Mouse (Mus musculus) heart, adult 18-20 months (tissue): ENCODE data around the gene Doxl2. TPM values are rescaled to one million over a fixed set of nuclear protein-coding genes. Genes with fewer than 3 reads are reported as not detected.

Experiments
- DNase-seq, 2 experiments: peaks; one replicate each; pipeline ENCODE4 v3.0.0; 2021 to 2022; ENCODE audit warnings: mixed read lengths in 1 of 2
- total RNA-seq, 2 experiments: library from RNA; stranded (reverse); gene quantifications; 2 replicates each; pipeline ENCODE4 v1.2.3; 2021

Gene Doxl2
- total RNA-seq, 2 experiments from 2014 or later: not detected

DNA sequence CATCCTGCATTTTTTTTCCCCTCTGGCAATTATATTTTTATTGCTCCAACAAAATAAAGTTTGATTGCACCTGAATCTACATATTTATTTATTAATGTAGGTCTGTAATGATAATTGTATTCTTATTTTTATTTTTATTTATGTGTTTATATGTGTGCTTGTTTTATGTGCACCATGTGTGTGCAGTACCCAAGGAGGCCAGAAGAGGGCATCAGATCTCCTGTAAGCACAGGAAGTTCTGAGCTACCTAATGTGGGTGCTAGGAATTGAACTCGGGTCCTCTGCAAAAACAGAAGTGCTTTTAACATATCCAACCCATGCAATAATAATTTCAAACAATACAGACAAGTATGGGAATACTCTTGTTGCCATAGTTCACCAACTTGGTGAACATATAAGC is 34.9 kb downstream of the Doxl2 start:
- DNase-seq: no peak

DNA sequence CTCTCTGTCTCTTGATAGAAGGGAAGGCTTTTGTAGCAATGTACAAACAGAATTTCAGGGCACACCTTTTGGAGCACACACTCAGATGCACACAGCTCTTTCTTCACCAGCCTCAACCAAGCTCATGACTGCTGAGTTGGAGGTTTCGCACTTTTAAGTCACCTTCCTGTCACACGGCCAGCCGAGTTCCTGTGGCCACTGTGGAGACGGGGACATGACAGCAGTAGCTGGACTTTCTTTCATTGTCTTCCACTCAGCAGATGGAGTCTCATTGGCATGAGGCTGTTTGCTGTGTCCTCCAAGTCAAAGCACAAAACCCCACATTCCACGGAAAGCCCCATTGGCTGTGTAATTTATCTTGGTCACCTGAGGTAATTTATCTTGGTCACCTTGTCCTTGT is 36.4 kb downstream of the Doxl2 start:
- DNase-seq: no peak

DNA sequence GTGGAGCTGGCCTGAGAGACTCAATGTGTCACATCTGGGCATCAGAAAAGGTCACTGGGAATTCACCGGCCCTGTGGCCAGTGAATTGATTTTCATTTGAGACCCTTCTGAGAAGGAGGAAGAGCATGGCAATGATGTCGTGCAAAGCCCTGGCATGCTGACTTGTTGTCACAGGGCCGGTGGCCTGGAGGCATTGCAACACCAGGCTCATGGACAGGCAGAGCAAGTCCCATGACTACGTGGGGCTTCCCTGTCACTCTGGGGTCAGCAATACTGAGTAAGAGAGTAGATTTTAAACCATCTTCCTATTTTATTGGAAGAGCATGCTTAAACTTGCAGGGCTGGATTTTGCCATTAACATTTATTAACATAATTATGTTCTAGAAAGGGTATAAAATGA is 38.3 kb downstream of the Doxl2 start:
- no peak for DNase-seq

DNA sequence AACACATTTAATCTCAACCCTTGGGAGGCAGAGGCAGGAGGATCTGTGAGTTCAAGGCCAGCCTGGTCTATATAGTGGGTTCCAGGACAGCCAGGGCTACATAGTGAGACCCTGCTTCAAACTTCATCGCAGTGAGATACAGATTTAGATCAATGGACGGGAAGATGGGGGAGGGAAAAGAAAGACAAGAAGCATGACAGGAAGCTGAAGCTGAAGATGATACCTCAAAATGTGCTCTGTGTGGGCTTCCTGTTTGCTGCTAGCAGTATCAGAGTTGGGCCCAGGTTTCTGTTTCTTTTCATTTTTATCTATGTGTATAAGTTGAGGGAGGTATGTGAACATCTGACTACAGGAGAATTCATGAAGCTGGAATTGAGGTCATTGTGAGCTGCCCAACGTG is 38.7 kb downstream of the Doxl2 start:
- no peak for DNase-seq

DNA sequence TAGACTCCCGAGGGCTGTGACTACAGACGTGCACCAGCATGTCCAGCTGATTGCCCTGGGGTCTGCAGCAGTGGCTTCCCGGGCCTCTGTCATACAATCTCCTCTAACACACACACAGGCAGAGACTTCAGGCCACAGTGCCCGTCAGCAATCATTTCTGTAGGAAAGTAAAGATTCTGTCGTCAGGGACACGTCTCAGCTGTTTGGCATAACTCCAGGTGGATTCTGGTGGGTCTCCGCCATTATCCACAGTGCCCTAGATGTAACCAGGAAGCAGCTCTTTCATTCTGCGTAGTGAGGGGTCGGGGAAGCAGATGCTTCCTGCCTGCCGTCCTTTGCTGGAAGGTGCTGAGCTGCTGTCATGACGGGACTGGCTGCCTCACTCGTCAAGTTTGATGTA is 42.4 kb downstream of the Doxl2 start:
- no peak for DNase-seq

DNA sequence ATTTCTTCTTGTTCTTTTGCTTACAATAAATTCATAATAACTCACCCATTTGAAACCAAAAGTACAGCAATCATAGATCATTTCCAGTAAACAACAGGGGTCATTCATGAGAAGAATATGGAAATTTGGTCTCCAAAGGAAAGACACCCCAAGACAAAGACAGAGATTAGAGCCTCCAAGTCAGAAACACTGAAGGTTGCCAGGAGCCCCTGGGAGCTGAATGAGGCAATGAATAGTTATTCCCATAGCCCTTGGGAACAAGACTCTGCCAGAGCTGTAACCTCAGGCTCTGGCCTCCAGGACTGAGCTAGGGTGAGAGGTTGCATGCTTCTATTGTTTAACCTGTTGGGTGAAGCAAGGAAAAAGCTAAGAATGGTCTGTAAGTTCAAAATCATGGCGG is 44.6 kb downstream of the Doxl2 start:
- DNase-seq: no peak

DNA sequence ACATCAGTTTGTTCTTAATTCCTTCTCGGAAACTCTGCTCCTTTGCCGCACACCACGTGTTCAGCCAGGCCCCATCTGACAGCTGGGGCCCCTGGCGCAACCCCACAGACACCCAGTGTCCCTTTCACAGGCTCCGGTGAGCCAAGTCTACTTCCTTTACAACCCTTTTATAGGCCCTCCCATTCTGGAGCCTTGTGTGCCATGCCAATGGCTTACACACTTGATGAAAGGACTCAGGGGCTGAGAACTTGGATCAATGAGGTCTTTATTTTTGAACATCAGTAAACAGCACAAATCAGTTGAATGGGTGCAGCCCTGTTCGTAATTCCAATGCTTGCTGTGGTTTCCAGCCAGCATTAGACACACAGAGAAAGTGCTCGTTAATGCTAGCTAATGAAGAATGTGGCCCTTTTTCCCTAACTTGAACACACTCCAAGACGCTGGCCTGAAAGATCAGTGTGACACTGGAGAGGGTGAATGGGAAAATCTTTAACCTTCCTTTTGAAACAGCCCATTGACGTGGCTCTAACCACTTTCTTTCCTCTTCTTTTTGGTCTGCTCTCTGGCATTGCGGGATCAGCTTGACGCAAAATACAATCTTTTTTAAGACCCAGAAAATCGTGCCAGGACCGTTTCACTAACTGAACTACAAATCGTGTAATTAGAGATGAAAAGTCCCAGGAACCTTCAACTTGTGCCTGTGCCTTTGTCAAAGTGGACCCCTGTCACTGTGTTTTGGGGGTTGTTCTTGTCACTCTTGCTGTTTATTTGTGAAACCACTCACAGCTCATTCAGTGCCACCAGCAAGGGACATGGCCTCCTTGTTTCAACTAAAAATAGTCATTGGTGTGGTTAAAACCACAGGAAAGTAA is 46.6 kb downstream of the Doxl2 start:
- DNase-seq: no peak

DNA sequence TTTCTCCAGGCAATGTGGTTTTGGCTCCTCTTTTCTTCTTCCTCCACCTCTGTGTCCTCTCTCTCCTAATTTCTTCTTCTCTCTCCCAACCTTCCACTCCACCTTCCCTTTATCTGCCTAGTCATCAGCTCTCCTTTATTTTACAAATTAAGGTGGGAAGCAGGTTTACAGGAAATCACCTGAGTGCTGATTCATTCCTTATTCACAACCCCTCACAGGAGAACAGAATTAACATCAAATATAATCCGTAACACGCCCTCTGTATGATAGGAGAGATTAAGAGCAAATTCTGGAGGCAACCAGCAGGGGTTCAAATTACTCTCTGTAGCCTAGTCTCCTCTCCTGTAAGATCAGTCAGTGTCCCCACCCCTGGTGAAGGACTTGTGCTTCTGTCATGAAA is 47.6 kb downstream of the Doxl2 start:
- DNase-seq: no peak

DNA sequence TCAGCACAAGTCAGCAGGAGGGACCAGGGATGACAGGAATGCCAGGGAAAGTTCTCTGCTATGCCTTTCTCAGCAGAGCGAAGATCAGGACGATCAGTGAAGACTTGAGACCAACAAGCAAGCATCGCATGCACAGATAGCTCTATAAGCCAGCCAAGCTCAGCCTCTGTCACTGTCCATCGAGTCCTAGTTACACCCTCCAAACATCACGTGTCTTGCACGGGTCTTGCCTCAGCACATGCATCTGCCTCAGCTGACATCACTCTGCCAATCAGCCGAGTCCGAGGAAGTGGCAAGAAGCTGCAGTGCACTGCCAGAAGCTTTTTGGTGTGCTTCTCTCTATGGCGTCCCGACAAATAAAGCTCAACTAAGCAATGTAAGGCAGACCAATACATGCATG is 48.6 kb downstream of the Doxl2 start:
- no peak for DNase-seq

DNA sequence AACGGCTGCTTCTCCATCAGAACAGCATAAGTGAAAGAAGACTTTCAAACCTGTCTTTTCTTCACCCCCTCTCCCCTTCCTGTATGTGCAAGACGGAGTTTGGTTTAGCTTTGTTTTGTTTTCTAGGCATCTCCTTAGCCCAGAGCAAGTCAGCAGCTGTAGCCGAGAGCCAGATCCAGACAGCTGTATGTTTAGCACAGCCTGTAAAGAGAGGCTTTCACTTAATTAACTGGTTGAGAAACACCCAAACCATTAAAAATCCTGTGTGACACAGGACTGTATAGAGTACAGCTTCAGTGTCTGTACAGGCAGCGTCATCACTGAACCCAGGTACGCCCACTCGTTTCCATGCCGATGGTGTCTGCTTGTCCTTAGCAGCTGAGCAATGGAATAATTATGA is 50.5 kb downstream of the Doxl2 start:
- DNase-seq: no peak

DNA sequence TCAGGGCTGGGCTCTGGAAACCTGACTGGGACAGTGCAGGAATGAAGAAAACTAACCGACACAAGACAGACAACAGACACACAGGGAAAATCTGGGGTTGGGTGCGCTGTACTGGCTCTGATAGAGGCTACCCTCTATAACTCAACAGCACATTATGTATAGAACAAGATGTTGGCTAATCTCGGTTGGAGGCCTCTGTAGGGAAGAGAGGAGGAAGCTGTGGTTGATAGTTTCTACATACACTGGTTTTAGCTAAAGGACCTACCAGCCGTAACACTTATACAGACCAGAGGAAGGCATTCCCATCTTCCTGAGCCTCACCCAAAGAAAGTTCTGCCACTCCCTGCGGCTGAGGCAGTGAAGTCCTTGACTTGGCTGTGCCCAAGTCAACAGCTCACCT is 51.7 kb downstream of the Doxl2 start:
- DNase-seq: no peak

DNA sequence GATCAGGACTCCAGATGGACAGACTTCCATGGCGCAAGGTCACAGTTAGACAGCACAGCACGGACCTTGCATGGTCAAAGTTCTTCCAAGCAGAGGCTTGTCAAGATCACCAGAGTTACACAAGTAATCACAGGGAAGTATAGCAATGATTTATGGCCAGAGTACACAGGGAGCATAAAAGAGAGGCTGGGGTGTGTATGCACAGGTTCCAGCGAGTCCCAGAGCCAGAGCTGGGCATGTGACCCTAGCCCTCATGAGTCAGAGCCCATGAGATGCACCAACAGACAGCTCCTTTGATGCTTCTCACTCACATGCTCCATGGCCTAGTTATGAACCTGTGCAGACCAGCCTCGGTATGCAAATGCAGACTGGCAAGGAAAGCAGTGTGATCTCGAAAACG is 53.3 kb downstream of the Doxl2 start:
- no peak for DNase-seq

Other genes starting within 250 kb of the Doxl2 start
- 10 to 100 TPM in 1 of 2 experiments, 1 to 10 TPM in 1; 9.9 to 13.3 TPM for gene Gimap1, start 235.9 kb upstream of the Doxl2 start, total RNA-seq
- 1 to 10 TPM; 4.9 to 5.0 TPM for gene Gimap5, start 228.8 kb upstream of the Doxl2 start, total RNA-seq
- 1 to 10 TPM in 1 of 2 experiments, under 1 TPM in 1; 0.57 to 6.9 TPM for gene Gimap3, start 204.1 kb upstream of the Doxl2 start, total RNA-seq
- 10 to 100 TPM; 14.7 to 20.6 TPM for gene Tmem176a, start 134.0 kb upstream of the Doxl2 start, total RNA-seq
- gene Tmem176b, start 133.5 kb upstream of the Doxl2 start, total RNA-seq: 10 to 100 TPM; 39.3 to 54.1 TPM
- not detected for gene Aoc1, start 102.1 kb upstream of the Doxl2 start, total RNA-seq
- not detected for gene 1600015I10Rik, start 45.1 kb upstream of the Doxl2 start, total RNA-seq
- not detected for gene Svs1, start 11.9 kb downstream of the Doxl2 start, total RNA-seq
- gene Gpnmb, start 61.6 kb downstream of the Doxl2 start, total RNA-seq: 1 to 10 TPM in 1 of 2 experiments, under 1 TPM in 1; 0.89 to 1.7 TPM
- 10 to 100 TPM; 40.5 to 45.0 TPM for gene Malsu1, start 98.8 kb downstream of the Doxl2 start, total RNA-seq
- not detected for gene Igf2bp3, start 240.0 kb downstream of the Doxl2 start, total RNA-seq